Mouse (Mus musculus): Measurements from ENCODE around the gene Tubgcp6.

GRCm38 (mm10) chr15:89083906-89084305 is 39.0 kb downstream of the Tubgcp6 start:
- no peak for TF ChIP-seq EP300 (IDR thresholded peaks at IDR 0.05)
- TF ChIP-seq CTCF (IDR thresholded peaks at IDR 0.05) = no peak
